Mouse (Mus musculus) liver, adult 2 months (tissue): Measurements from ENCODE around the gene Tmem211. TPM values are rescaled to one million over a fixed set of nuclear protein-coding genes. Genes with fewer than 3 reads are reported as not detected.

Source experiments
- DNase-seq: peaks from one replicate; pipeline ENCODE4 v3.0.0-alpha.2; 2011; ENCODE audit warnings: low read depth, low spot score; ENCODE audit errors: extremely low read depth
- H3K27ac ChIP-seq: fragments of 200-500 bp; replicated peaks from 2 replicates; pipeline ENCODE4 v1.5.1; 2012; ENCODE audit warnings: low read depth, mild to moderate bottlenecking, control low read depth, inconsistent platforms, low read length; ENCODE audit not compliant: insufficient read depth
- H3K27me3 ChIP-seq: fragments of 200-500 bp; 2 replicates; pipeline ENCODE4 v1.6.1; 2012; ENCODE audit warnings: mild to moderate bottlenecking, moderate library complexity, low read length, inconsistent platforms; ENCODE audit not compliant: control insufficient read depth, insufficient read depth
- H3K36me3 ChIP-seq: fragments of 200-500 bp; 2 replicates; pipeline ENCODE4 v1.6.1; 2012; ENCODE audit warnings: low read length, inconsistent platforms; ENCODE audit not compliant: control insufficient read depth, insufficient read depth
- H3K4me1 ChIP-seq: fragments of 200-500 bp; 2 replicates; pipeline ENCODE4 v1.6.1; 2011; ENCODE audit warnings: low read length; ENCODE audit not compliant: control insufficient read depth, insufficient read depth
- H3K4me3 ChIP-seq: fragments of 200-500 bp; 2 replicates; pipeline ENCODE4 v1.5.1; 2011; ENCODE audit warnings: low read depth, mild to moderate bottlenecking, control low read depth, low read length, moderate library complexity; ENCODE audit not compliant: insufficient read depth
- H3K79me2 ChIP-seq: fragments of 200-500 bp; 2 replicates; pipeline ENCODE4 v1.6.1; 2012; ENCODE audit warnings: inconsistent platforms, mild to moderate bottlenecking, low read length, moderate library complexity; ENCODE audit not compliant: control insufficient read depth, insufficient read depth
- H3K9ac ChIP-seq: fragments of 200-500 bp; 2 replicates; pipeline ENCODE4 v1.6.1; 2012; ENCODE audit warnings: low read depth, mild to moderate bottlenecking, control low read depth, inconsistent platforms, low read length
- CTCF ChIP-seq: fragments of 200-500 bp; IDR thresholded peaks from 2 replicates; pipeline ENCODE4 v1.5.1; 2011; ENCODE audit warnings: low read depth, low read length, control low read depth
- POLR2A ChIP-seq: fragments of 200-500 bp; IDR thresholded peaks from 2 replicates; pipeline ENCODE4 v1.6.1; 2011; ENCODE audit warnings: low read length, control low read depth; ENCODE audit not compliant: insufficient read depth; ENCODE audit errors: extremely low read depth
- WGBS: fragments of 180-500 bp; shearing (Covaris S2); methylation state at CpG from one replicate; pipeline ENCODE4 v1.1.7; 2018; 5-methylcytosine and 5-hydroxymethylcytosine counted together
- polyA plus RNA-seq: library from polyadenylated mRNA; depleted of rRNA; stranded (reverse); fragments of >200 nt; gene quantifications from 2 replicates; pipeline ENCODE4 v1.2.3, GENCODE M21; 2012; rRNA removed
- total RNA-seq: library from RNA; depleted of rRNA; stranded (reverse); fragments of >200 nt; gene quantifications from 2 replicates; pipeline ENCODE4 v1.2.3, GENCODE M21; 2014; rRNA removed

Tmem211 gene
- total RNA-seq, result not detected in 2 replicates
- not detected in 2 replicates for polyA plus RNA-seq

DNA sequence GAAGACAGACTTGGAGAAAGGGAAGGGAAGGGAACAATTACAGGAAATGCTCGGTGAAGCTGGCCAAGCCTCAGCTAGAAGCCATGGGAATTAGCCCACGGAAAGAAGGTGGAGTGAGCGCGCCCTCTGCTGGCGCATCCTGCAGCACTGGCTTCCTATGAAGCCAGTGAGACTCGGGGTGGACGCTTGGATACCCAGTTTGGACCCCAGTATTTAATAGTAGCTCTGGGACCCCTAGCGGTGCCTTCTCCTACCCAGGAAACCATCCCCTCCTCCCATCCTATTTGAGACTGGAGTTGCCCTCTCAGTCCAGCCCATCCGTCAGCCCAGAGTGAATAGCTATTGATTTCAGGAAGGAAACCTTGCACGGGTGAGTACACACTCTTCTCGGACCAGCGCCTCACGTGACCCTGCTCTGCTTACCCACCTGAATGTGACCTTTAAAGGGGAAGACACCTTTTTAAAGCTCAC, at the start of gene Tmem211:
Gene Tmem211 (plus strand): TSS at position 278 of the 471 bp plus-strand sequence.
- H3K4me1 ChIP-seq, result no peaks in the 10 kb centered on the region
- TF ChIP-seq POLR2A (no peak), CTCF (peak; percentile 98)
- H3K27me3 ChIP-seq, result no peaks in the 10 kb centered on the region
- H3K79me2 ChIP-seq, result no peaks in the 10 kb centered on the region
- peak; percentile 67 for DNase-seq
- no peak within 1 kb of the TSS for H3K27ac ChIP-seq
- WGBS, result under 1% methylated on average over 13 of the region's 13 CpGs
- no peak within 1 kb of the TSS for H3K4me3 ChIP-seq
- no peaks in the 10 kb centered on the region for H3K36me3 ChIP-seq
- H3K9ac ChIP-seq, result no peak within 1 kb of the TSS

DNA sequence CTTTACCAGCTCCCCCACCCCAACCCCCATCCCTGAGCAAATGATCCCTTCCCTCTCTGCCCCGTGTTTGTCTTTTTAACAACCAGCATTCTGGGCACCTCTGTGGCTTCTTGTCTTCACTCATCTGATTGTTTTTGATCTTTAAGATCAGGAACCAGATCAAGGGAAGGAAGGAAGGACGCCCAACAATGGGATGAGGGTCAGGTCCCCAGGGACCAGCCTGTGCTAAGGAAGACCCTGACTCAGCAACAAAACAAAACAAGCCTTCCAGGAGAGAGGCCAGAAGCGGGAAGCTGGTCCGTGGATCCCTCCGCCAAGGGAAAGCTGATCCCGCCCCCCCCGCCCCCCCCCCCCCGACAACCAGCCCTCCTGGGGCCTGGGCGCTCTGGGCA, 47.3 kb upstream of the Tmem211 start:
- Histone ChIP-seq H3K27ac (no peak overlapping the region), H3K4me1 (0 out of 2 replicates have a peak, but pooled peaks cover 2% of the 10 kb centered on the region), H3K27me3 (no peaks in the 10 kb centered on the region), H3K9ac (no peak overlapping the region), H3K4me3 (no peak overlapping the region), H3K36me3 (no peaks in the 10 kb centered on the region; the same call in 1 of the 2 replicates), H3K79me2 (peaks cover 16% of the 10 kb centered on the region; the same call in 1 of the 2 replicates)
- TF ChIP-seq CTCF, result no peak
- no peak for TF ChIP-seq POLR2A
- WGBS, result 52% methylated on average over 9 of the region's 9 CpGs
- DNase-seq, result no peak

DNA sequence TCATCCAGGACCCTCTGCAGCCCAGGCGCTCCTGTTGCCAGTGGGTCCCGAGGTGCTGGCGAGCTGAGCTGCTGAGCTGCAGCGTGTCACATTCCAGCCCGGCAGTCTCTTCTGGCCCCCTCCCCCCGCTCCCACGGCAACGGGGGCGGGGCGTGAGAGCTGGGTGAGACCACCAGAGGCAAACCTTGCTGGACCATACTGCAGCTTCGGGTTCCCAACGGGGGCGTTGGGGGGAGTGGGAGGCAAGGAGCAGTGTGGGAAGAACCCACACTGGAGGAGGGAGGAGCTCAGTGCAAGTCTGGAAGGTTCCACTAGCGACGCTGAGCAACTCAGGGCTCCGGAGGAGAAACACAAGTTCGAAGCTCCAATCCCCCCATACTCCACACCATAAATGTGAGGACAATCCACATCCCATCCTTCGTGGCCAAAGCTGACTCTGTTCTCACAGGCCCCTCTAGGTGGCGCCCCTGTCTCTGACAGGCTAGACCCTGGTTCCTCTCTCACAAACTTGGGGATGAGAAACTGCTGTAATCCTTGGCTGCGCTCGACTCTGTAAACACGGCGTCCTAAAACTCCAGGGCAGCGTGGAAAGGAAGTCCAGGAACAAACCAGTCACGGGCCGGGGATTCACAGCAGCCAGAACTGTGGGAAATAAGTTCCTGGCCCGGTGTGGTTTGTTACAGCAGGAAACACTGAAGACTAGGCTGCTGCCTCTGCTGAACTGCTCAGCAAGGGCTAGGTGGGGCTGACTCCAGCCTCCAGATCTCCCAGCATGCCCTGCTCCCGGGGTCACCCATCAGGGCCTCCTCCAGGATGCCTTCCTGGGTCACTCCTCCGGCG, 46.6 kb upstream of the Tmem211 start:
- Histone ChIP-seq H3K36me3 (no peaks in the 10 kb centered on the region; the same call in 1 of the 2 replicates), H3K79me2 (peaks cover 16% of the 10 kb centered on the region; the same call in 1 of the 2 replicates), H3K9ac (no peak overlapping the region; the same call in 1 of the 2 replicates), H3K4me1 (0 out of 2 replicates have a peak, but pooled peaks cover 2% of the 10 kb centered on the region), H3K4me3 (no peak overlapping the region), H3K27ac (peak overlapping the region; percentile 21), H3K27me3 (no peaks in the 10 kb centered on the region)
- no peak for TF ChIP-seq POLR2A
- peak; percentile 90 for TF ChIP-seq CTCF
- 19% methylated on average over 30 of the region's 30 CpGs for WGBS
- peak; percentile 74 for DNase-seq

DNA sequence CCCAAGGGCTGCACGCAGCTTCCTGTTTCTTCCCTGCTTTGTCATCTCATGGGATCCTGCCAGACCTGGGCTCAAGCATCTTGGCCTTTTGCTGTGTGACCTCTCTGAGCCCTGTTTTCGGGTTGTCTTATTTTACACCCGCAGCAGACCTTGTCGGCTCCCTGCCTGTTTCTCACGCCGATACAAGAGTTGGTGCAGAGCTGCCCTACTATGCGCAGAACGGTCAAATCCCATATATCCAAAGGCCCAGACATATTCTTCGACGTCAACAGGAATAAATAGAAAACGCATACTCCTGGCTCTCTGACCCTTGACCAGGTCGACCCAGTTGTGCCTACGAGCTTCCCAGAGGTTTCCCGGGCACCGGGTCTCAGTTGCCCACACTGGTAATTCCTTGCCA, 46.0 kb upstream of the Tmem211 start:
- Histone ChIP-seq H3K27me3 (no peaks in the 10 kb centered on the region), H3K4me3 (no peak overlapping the region), H3K9ac (no peak overlapping the region), H3K79me2 (peaks cover 16% of the 10 kb centered on the region; the same call in 1 of the 2 replicates), H3K4me1 (0 out of 2 replicates have a peak, but pooled peaks cover 2% of the 10 kb centered on the region), H3K36me3 (no peaks in the 10 kb centered on the region; the same call in 1 of the 2 replicates), H3K27ac (peak overlapping the region; percentile 21)
- WGBS, result 63% methylated on average over 15 of the region's 15 CpGs
- no peak for TF ChIP-seq CTCF
- TF ChIP-seq POLR2A, result no peak
- DNase-seq, result no peak

DNA sequence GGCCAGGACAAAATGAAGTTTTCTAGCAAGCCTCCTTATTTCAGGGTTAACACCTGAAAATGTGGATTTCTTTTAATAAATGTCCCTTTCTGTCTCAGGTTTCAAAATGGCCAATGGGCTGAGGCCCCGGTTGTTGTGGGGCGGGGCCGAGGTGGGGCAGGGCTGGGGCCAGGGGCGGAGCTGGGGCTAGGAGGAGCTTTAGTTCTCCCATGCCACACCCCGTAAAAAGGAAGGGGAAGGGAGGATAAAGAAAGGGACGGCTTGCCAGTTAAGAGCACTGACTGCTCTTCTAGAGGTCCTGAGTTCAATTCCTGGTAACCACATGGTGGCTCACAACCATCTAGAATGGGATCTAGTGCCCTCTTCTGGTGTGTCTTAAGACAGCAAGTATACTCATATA, 45.3 kb upstream of the Tmem211 start:
- Histone ChIP-seq H3K9ac (no peak overlapping the region), H3K4me3 (no peak overlapping the region), H3K27ac (no peak overlapping the region), H3K79me2 (peaks cover 14% of the 10 kb centered on the region; the same call in 1 of the 2 replicates), H3K27me3 (no peaks in the 10 kb centered on the region), H3K4me1 (0 out of 2 replicates have a peak, but pooled peaks cover 2% of the 10 kb centered on the region), H3K36me3 (no peaks in the 10 kb centered on the region; the same call in 1 of the 2 replicates)
- 54% methylated on average over 6 of the region's 6 CpGs for WGBS
- TF ChIP-seq POLR2A, result no peak
- no peak for TF ChIP-seq CTCF
- no peak for DNase-seq

DNA sequence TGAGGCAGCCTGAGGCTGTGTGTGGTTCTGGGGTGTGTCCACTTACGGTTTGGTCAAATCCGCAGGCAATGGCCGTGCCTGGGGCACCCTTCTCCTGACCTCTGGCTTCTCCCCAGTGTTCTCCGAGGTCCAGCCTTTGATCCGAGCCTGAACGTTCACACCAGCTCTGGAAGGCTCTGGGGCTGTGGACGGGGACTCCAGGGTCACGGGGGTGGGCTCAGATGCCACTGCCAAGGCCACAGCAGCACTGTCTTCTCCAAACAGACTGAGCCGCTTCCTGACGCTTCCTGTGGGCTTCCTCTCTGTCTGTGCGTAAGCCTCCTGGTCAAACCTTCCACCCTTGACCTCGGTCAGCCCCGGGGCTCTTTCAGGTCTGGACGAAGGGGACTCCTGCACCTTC, 36.2 kb upstream of the Tmem211 start:
- Histone ChIP-seq H3K36me3 (0 out of 2 replicates have a peak, but pooled peaks cover 4% of the 10 kb centered on the region), H3K79me2 (peaks cover 6% of the 10 kb centered on the region; the same call in 1 of the 2 replicates), H3K4me3 (no peak overlapping the region), H3K4me1 (no peaks in the 10 kb centered on the region), H3K27me3 (no peaks in the 10 kb centered on the region), H3K27ac (no peak overlapping the region), H3K9ac (no peak overlapping the region)
- TF ChIP-seq CTCF (no peak), POLR2A (no peak)
- 78% methylated on average over 14 of the region's 14 CpGs for WGBS
- no peak for DNase-seq
